Mouse (Mus musculus): ENCODE measurements around the gene Dusp22.

DNA sequence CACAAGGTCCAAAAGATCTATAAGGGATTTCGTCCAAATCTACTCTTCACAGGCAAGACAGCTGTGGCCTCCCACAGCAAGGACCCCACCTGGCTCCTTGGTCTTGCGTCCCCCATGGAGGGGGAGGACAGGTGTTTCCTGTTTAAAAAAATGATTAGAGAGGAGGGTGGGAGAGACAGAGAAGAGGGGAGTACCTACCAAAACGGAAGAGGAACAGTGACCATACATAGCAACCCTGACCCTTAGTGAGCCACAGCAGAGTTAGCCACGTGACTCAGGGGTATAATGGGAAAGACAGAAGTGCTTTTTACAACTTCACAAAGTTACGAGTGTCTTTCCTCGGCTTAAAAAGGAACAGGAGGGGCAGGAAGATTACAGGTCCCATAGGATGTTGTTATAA lies 26.8 kb upstream of the Dusp22 start:
- TF ChIP-seq CTCF (IDR thresholded peaks at IDR 0.05; ENCODE audit: insufficient read depth, low read length): no peak
- no peak for TF ChIP-seq POLR2A (IDR thresholded peaks at IDR 0.05; ENCODE audit: borderline replicate concordance, extremely low read depth, low read depth, low read length)

Data from lung, adult 2 months (tissue).